Mouse (Mus musculus) subcutaneous adipose tissue, adult 2 months (tissue): ENCODE measurements around the gene Olfr394. TPM values are rescaled to one million over a fixed set of nuclear protein-coding genes. Genes with fewer than 3 reads are reported as not detected.

Experiments used
- polyA plus RNA-seq: library from polyadenylated mRNA; depleted of rRNA; stranded (reverse); fragments of >200 nt; gene quantifications from 2 replicates; pipeline ENCODE4 v1.2.3, GENCODE M21; 2012; ENCODE audit warnings: low replicate concordance; rRNA removed

The Olfr394 gene
- polyA plus RNA-seq, result not detected in 2 replicates

DNA sequence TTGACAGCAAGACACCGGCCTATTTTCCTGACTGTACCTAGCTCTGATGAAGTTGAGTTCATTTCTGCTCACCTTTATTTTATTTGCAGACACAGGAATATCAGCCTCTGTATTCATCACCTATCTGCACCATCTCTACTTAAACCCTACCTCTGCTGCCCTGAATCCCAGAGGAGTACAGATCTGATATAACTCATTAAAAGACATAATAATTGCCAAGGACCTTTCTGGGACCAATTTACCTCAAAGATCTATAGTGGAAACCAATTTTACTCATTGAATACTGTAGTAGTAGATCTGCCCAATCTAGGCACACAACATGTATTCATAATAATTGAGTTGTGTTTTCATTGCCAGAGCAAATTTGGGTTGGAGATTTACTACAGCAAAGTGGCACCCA, at the start of gene Olfr394:
TSS of gene Olfr394 (minus strand) at position 101 of the 400 bp plus-strand sequence.

DNA sequence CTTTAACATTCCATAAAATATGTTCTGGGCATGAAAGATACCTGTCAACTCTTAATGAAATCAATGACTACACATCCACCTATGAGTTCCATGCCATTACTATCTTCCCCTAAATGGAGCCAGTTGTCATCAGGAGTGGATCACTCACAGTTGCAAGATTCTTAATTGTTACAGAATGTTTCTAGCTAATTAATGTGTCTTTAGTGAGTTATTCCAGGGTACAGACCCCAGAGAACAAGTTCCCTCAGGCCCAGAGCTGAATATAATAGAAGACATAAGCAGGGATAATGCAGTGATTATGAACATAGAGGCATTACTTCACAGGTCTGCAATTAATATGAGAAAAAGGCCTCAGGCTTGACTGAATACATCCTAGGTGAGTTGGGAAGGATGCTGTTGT, 45.8 kb upstream of the Olfr394 start, which contains the start of gene Olfr23:
TSS of gene Olfr23 (plus strand) at position 301 of the 400 bp plus-strand sequence.

DNA sequence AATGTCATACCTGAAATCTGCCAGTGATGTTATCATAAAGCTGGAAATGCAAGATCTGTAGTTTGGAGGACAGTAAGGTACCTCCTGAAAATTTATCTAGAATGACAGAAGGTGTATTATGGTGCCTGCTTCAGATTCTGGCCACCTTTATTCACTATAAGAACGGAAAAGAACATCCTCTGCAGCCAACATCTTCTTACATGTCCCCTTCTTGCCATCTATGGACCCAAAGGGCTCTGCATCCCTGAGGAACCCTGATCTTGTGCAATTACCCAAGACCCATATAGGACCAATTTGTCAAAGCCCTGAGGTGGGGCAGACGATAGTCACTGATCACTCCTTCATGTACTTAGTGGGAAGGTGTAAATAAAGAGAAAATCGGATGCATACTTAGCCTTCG, 18.6 kb upstream of the Olfr394 start, which contains the start of gene Olfr395:
TSS of gene Olfr395 (minus strand) at position 101 of the 400 bp plus-strand sequence.

DNA sequence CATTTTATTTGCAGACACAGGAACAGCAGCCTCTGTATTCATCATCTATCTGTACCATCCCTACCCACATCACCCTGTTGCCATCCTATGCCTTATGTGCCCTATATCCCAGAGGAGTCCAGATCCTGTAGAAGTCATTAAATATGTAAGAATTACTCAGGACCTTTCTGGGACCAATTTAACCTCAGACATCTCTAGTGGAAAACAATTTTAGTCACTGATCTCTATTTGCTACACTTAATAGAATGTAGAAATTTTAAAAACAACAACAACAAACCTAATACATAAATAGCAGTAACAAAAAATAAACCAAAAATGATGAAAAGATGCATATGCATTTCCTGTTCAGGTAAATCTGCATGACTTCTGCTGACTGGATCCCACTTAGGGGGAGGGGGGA, 39.2 kb downstream of the Olfr394 start, which contains the start of gene Olfr393:
TSS of gene Olfr393 (minus strand) at position 101 of the 400 bp plus-strand sequence.

Other genes with a start within 250 kb of the Olfr394 start
- gene Zfp735, start 202.0 kb downstream of the Olfr394 start, polyA plus RNA-seq, result not detected in 2 replicates
- gene Olfr389, start 110.1 kb downstream of the Olfr394 start, polyA plus RNA-seq, result not detected in 2 replicates
- not detected in 2 replicates for gene Olfr390, start 107.8 kb downstream of the Olfr394 start, polyA plus RNA-seq
- not detected in 2 replicates for gene Olfr391-ps, start 87.7 kb downstream of the Olfr394 start, polyA plus RNA-seq
- gene Olfr392, start 73.7 kb downstream of the Olfr394 start, polyA plus RNA-seq, result not detected in 2 replicates
- not detected in 2 replicates for gene Olfr393, start 39.3 kb downstream of the Olfr394 start, polyA plus RNA-seq
- not detected in 2 replicates for gene Olfr395, start 18.5 kb upstream of the Olfr394 start, polyA plus RNA-seq
- not detected in 2 replicates for gene Olfr23, start 45.9 kb upstream of the Olfr394 start, polyA plus RNA-seq
- gene Olfr397, start 70.0 kb upstream of the Olfr394 start, polyA plus RNA-seq, result not detected in 2 replicates
- gene Olfr398, start 99.6 kb upstream of the Olfr394 start, polyA plus RNA-seq, result not detected in 2 replicates
- gene Olfr139, start 165.8 kb upstream of the Olfr394 start, polyA plus RNA-seq, result not detected in 2 replicates
- gene Olfr399, start 165.8 kb upstream of the Olfr394 start, polyA plus RNA-seq, result not detected in 2 replicates
- gene Zfp616, start 179.2 kb upstream of the Olfr394 start, polyA plus RNA-seq, result not detected in 2 replicates
- not detected in 2 replicates for gene Olfr401, start 222.9 kb upstream of the Olfr394 start, polyA plus RNA-seq